Mouse (Mus musculus) small intestine, adult 2 months (tissue): ENCODE measurements at regions not wholly inside any gene's neighbourhood (a gene's known extent, or its start where the extent isn't known, plus 50 kb on each side); places are given as distances from the start of the nearest gene placed in this dataset.
A peak's percentile ranks its signal among the peaks of the same experiment; 100 is the strongest.

Source experiments
- H3K27ac ChIP-seq: fragments of 200-500 bp; 2 replicates; pipeline ENCODE4 v1.5.1; 2012; ENCODE audit warnings: low read depth, low read length, control low read depth, inconsistent platforms; ENCODE audit not compliant: insufficient read depth
- H3K27me3 ChIP-seq: fragments of 200-500 bp; 2 replicates; pipeline ENCODE4 v1.6.1; 2012; ENCODE audit warnings: mild to moderate bottlenecking, moderate library complexity, low read length, inconsistent platforms; ENCODE audit not compliant: control insufficient read depth, insufficient read depth
- H3K36me3 ChIP-seq: fragments of 200-500 bp; 2 replicates; pipeline ENCODE4 v1.6.1; 2012; ENCODE audit warnings: mild to moderate bottlenecking, low read length, control low read depth, inconsistent platforms; ENCODE audit not compliant: control insufficient read depth, insufficient read depth
- H3K4me1 ChIP-seq: fragments of 200-500 bp; 2 replicates; pipeline ENCODE4 v1.6.1; 2012; ENCODE audit warnings: low read length, inconsistent platforms, mixed read lengths; ENCODE audit not compliant: control insufficient read depth, insufficient read depth, insufficient read length
- H3K4me3 ChIP-seq: fragments of 200-500 bp; 2 replicates; pipeline ENCODE4 v1.5.1; 2012; ENCODE audit warnings: low read depth, mild to moderate bottlenecking, control low read depth, inconsistent platforms, low read length, moderate library complexity
- CTCF ChIP-seq: fragments of 200-500 bp; IDR thresholded peaks from 2 replicates; pipeline ENCODE4 v1.5.1; 2012; ENCODE audit warnings: low read depth, mild to moderate bottlenecking, control low read depth, inconsistent platforms, low read length, moderate library complexity, mixed read lengths; ENCODE audit not compliant: insufficient replicate concordance, insufficient read length; ENCODE audit errors: extremely low read depth
- POLR2A ChIP-seq: fragments of 200-500 bp; IDR thresholded peaks from 2 replicates; pipeline ENCODE4 v1.6.1; 2012; ENCODE audit warnings: low read depth, mild to moderate bottlenecking, control low read depth, inconsistent platforms, low read length, moderate library complexity
- WGBS: fragments of 180-500 bp; shearing (Covaris S2); methylation state at CpG from one replicate; pipeline ENCODE4 v1.1.7; 2018; 5-methylcytosine and 5-hydroxymethylcytosine counted together

DNA sequence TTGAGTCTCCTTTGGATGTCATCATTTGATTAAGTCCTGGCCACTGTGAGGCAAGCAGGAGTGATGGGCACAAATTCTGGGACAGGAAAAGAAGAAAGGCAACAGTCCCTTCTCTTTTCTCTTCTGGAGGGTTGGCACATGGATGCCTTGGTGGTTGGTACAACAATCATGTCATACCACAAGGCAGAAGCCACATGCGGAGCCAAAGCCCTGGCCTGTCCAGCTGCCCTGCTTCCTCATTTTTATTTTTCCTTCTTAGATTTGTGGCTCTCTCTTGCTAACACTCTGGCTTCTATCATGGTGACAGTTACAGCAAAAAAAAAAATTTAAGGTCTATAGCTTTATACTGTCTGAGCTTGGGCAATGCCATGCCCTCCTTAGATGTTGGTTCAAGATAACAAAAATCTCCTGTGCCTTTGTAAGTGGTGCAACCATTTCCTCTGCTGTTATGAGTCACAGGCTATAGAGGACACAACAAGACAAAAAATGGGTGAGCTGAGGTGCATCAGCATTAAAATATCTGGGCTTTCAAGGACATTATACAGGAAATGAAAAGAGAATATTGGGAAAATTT is 158.2 kb downstream of the Evx1 start:
- H3K27ac ChIP-seq, result no peak overlapping the region
- peaks cover 14% of the 10 kb centered on the region; the same call in 1 of the 2 replicates for H3K4me1 ChIP-seq
- TF ChIP-seq CTCF (no peak), POLR2A (no peak)
- WGBS, result 97% methylated on average over 1 of the region's 1 CpGs
- no peaks in the 10 kb centered on the region for H3K36me3 ChIP-seq
- H3K27me3 ChIP-seq, result no peaks in the 10 kb centered on the region
- no peak overlapping the region for H3K4me3 ChIP-seq

DNA sequence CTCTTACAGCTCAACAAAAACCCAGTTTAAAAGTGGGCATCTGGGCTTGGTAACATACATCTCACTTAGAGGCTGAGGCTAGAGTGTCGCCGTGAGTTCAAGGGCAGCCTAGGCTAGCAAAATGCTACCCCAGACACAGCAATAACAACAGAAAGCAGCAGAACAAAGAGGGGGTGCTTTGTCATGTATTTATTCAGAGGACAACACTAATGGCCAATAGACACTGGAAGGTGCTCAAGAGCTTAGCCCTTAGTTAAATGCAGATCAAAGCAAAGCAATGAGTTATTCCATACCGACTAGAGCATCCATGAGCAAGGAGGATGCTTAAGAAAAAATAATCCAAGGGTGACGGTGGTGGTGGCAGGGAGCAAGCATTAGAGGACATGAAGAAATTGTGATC is 158.7 kb downstream of the Evx1 start:
- Histone ChIP-seq H3K36me3 (no peaks in the 10 kb centered on the region), H3K27ac (no peak overlapping the region), H3K27me3 (no peaks in the 10 kb centered on the region), H3K4me1 (peaks cover 17% of the 10 kb centered on the region), H3K4me3 (no peak overlapping the region)
- TF ChIP-seq POLR2A, result no peak
- no peak for TF ChIP-seq CTCF
- 94% methylated on average over 4 of the region's 4 CpGs for WGBS

DNA sequence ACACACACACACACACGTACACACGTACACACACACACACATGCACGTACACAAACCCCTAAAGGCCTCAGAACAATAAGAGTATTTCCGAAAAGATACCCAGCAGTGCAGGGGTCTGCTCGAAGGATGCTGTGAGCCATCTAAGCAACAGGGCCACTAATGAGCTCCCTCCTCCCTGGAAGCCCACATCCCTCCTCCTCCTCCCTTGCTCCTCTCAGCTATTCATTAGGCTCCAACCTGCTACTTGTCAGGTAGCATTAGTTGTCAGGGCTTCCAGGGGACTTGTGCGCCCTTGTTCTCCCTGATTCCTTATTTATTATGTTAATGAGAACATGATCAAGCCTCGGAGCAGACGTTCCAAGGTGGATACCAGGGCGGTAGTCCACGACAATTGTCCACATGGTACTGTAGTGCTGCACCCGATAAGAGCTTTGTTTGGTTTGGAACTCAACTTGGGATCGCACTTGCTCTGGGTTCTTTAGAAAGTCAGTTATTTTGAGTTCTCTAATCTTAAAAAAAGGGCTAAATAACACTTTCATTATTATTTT is 159.8 kb downstream of the Evx1 start:
- TF ChIP-seq POLR2A (no peak), CTCF (no peak)
- H3K27me3 ChIP-seq, result no peaks in the 10 kb centered on the region
- no peak overlapping the region for H3K27ac ChIP-seq
- H3K4me3 ChIP-seq, result no peak overlapping the region
- H3K4me1 ChIP-seq, result peaks cover 24% of the 10 kb centered on the region
- H3K36me3 ChIP-seq, result no peaks in the 10 kb centered on the region
- 70% methylated on average over 12 of the region's 12 CpGs for WGBS

DNA sequence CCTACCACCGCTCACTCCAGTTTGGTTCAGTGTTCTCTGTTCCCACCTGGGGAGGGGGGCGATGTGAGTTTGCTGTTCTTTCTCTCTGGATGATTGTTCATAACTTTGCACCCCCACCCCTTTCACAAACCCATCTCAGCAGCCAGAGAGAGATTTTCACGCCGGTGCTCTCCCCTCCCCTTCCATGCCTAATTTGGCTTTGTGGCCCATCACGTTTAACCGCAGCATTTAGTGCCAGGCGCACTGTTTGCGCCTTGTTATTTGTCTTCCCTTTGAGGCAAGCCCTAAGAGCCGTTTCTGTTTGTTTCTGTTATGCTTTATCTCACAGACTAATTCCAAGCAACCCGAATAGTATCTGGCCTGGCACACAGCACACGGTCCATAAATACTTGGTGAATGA is 160.6 kb downstream of the Evx1 start:
- Histone ChIP-seq H3K27ac (no peak overlapping the region), H3K36me3 (no peaks in the 10 kb centered on the region), H3K4me3 (no peak overlapping the region), H3K4me1 (peaks cover 31% of the 10 kb centered on the region), H3K27me3 (no peaks in the 10 kb centered on the region)
- no peak for TF ChIP-seq CTCF
- TF ChIP-seq POLR2A, result no peak
- 19% methylated on average over 11 of the region's 11 CpGs for WGBS

DNA sequence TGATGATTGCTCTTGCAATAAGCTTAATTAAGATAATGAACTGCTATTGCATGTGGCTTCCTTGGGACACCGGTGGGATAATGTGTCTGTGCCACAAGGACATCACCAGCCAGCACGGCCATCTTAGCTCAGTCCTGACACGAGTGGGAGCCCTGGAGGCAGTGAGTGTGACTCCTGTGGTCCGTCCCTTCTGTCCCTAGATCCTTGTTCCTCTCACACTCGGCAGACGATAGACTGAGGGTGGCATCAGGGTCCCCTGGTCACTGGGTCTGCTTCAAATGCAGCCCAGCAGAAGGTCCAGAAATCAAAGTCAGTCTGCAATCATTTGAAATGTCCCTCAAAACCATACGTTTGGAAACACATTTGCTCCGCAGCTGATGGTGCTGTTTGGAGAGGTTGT is 162.4 kb downstream of the Evx1 start:
- no peaks in the 10 kb centered on the region for H3K36me3 ChIP-seq
- 93% methylated on average over 8 of the region's 8 CpGs for WGBS
- H3K27ac ChIP-seq, result no peak overlapping the region
- no peak overlapping the region for H3K4me3 ChIP-seq
- H3K27me3 ChIP-seq, result no peaks in the 10 kb centered on the region
- TF ChIP-seq POLR2A (no peak), CTCF (no peak)
- peaks cover 35% of the 10 kb centered on the region for H3K4me1 ChIP-seq

DNA sequence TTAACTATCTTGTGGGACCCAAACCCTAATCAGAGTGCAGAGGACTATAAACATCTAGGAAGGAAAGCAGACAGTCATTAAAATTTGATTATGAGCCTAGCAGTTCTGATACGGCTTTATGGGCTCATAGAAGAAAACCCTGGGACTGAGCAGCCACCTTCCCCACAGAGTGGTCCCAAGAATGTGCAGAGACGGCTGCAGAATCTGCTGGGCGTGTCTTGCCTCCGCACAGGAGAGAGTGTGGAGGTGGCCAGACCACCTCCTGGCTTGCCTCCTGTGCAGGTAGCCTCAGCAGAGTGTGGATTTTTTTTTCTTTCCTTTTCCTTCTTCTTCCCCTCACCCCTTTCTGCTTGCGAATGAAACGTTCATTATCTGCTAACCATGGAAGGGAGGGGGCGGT is 163.3 kb downstream of the Hibadh start:
- Histone ChIP-seq H3K36me3 (no peaks in the 10 kb centered on the region), H3K4me1 (peaks cover 41% of the 10 kb centered on the region), H3K4me3 (no peak overlapping the region), H3K27me3 (no peaks in the 10 kb centered on the region), H3K27ac (peak overlapping the region; percentile 85)
- WGBS, result 35% methylated on average over 7 of the region's 7 CpGs
- no peak for TF ChIP-seq CTCF
- TF ChIP-seq POLR2A, result no peak

DNA sequence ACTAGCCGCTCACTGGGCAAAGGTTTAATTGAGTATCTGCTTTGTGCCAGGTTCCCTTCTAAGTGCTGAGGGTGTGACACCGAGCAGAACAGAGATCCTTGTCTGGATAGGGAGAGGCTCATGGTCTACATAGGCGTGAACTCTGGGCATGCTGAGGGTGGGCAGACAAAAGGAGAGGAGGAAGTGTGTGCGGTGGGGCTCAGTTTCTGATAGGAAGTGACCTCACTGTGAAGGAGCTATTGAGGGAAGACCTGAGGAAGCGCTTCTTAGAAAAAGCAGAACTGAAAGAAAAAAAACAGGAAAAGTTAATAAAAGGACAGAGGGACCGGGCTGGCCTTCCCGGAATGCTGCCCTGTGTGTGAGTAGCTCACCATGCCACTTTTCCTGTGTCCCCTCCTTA is 162.8 kb downstream of the Hibadh start:
- H3K27me3 ChIP-seq, result no peaks in the 10 kb centered on the region
- no peaks in the 10 kb centered on the region for H3K36me3 ChIP-seq
- H3K4me1 ChIP-seq, result peaks cover 42% of the 10 kb centered on the region
- 36% methylated on average over 7 of the region's 7 CpGs for WGBS
- TF ChIP-seq POLR2A (no peak), CTCF (no peak)
- H3K27ac ChIP-seq, result peak overlapping the region; percentile 85
- H3K4me3 ChIP-seq, result no peak overlapping the region

DNA sequence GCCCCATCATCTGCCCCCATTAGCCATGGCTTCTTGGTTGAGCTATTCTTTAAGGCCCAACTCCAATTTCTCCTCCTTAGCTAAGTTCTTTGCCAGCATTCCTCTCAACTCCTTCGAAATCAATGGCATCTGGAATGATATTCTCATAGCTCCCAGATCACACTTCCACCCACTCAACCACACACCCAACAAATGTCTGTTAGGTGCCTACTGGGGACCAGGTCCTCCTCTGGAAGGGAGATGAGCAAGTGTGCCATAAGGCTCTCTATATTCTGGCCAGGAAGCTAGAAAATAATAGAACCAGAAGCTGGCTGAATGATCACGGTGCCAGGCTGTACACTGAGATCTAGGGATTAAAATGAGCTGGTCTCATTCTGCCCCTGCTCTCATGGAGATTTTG is 161.6 kb downstream of the Hibadh start:
- peak overlapping the region; percentile 42; the same call in 1 of the 2 replicates for H3K27ac ChIP-seq
- H3K4me1 ChIP-seq, result peaks cover 48% of the 10 kb centered on the region
- 71% methylated on average over 2 of the region's 2 CpGs for WGBS
- TF ChIP-seq POLR2A, result no peak
- no peaks in the 10 kb centered on the region for H3K27me3 ChIP-seq
- no peak overlapping the region for H3K4me3 ChIP-seq
- H3K36me3 ChIP-seq, result no peaks in the 10 kb centered on the region
